Mouse (Mus musculus) adrenal gland, postnatal 14 days (tissue): Measurements from ENCODE around the gene Acer2. TPM values are rescaled to one million over a fixed set of nuclear protein-coding genes. Genes with fewer than 3 reads are reported as not detected.
"Not testable (repeated sequence)": the region's sequence is repeated elsewhere in the genome, so short reads cannot be mapped to it uniquely, and the experiment has no call there.

ENCODE experiments used
- DNase-seq: peaks from one replicate; pipeline ENCODE4 v3.0.0; 2021; ENCODE audit warnings: mixed read lengths
- long read RNA-seq, 2 experiments: library from polyadenylated mRNA; stranded (forward); transcript quantifications; one replicate each; pipeline ENCODE4 v2.0.0; 2021
- total RNA-seq: library from RNA; stranded (reverse); gene quantifications from 2 replicates; pipeline ENCODE4 v1.2.3, GENCODE M21; 2021

The Acer2 gene
- 40.3 and 52.8 TPM in 2 replicates for total RNA-seq
- long read RNA-seq, experiment 1, full-length matches to known transcripts = 7 of 19 reads
- long read RNA-seq, experiment 1, partial matches to known transcripts = 3 of 19 reads
- long read RNA-seq, experiment 1, other reads (novel, unspliced or antisense) = 9 of 19 reads
- long read RNA-seq, experiment 2, full-length matches to known transcripts = 10 of 26 reads
- long read RNA-seq, experiment 2, partial matches to known transcripts = 3 of 26 reads
- long read RNA-seq, experiment 2, other reads (novel, unspliced or antisense) = 13 of 26 reads

GRCm38 (mm10) chr4:86874146-86874847 is at the start of gene Acer2:
Gene Acer2 (plus strand): TSS chr4:86874396.
- DNase-seq = peak; percentile 98

DNA sequence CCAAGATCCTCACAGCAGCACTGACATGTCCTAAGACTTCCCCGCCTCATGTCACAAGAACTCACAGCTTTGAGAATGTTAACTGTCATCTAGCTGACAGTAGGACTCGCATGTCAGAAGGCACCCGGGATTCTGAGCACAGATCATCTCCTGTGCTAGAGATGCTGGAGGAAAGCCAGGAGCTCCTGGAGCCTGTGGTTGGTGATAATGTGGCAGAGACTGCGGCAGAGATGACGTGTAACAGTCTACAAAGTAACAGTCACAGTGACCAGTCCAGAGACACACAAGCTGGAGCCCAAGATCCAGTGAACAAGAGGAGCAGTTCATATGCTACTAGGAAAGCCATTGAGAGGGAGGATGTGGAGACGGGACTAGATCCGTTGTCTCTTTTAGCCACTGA is 49.1 kb upstream of the Acer2 start:
- DNase-seq = no peak

- no peak for DNase-seq
These were observed 42.3 kb upstream of the Acer2 start for GRCm38 (mm10) chr4:86831896-86832295.

DNA sequence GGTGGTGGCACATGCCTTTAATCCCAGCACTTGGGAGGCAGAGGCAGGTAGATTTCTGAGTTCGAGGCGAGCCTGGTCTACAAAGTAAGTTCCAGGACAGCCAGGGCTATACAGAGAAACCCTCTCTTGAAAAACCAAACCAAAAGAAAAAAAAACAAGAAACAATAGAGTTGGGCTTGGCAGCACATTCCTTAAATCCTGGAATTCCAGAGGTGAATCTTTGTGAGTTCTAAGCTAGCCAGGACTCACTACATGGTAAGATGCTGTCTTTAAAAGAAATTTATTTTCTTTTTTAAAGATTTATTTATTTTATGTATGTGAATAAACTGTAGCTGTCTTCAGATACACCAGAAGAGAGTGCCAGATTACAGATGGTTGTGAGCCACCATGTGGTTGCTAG is 33.1 kb upstream of the Acer2 start:
- DNase-seq = not testable (repeated sequence)

DNA sequence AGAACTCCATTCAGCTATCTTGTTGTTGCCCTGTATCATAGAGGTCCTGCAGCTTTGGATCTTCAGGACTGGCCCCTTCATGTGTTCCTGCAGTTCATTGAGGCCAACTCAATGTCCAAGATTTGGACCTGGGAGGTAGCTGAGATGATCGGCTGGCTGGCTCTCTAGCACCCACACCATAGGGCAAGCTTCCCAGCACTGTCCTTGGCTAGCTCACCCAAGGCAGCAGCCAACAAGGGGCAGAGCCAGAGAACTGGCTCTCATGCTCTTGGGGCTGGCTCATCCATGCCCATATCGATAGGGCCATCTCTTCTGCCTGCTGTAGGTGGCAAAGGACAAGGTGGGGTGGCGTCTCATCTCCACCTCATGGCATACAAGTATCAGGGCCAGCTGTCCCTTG is 28.8 kb upstream of the Acer2 start:
- peak; percentile 57 for DNase-seq

DNA sequence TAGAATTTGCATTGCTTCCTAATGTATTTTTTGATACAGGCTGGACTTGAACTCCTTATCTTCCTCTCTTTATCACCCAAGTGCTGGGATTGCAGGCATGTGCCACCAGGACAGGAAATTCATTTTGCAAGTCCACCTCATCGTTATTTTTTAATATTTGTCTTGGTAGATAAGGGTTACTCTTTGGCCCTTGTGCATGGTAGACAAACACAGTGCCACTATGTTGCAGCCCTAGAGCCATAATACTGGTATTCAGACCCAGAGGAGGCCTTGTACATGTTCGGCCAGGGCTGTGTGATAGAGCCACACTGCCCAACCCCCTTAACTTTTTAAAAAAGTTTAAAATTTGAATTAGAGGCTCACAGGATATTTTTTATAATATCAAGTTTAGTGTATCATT is 26.9 kb upstream of the Acer2 start:
- no peak for DNase-seq

DNA sequence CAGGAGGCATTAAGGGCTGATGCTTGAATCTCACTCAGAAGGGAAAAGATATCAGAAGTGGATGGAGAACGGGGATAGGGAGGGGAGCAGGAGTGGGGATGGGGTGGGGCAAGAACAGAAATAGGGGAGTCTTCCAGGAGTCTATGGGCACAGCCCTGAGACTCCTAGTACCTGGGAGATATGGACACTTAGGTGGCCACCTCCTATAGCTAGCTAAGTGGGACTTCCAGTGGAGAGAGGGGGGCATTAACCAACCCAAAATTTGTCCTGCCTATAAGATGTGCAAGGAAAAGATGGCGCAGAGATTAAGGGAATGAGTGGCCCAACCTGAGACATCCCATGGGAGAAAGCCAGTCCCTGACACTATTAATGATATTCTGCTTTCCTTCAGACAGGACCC is 22.9 kb upstream of the Acer2 start:
- DNase-seq = no peak

- DNase-seq = no peak
These were observed 22.2 kb upstream of the Acer2 start for GRCm38 (mm10) chr4:86852018-86852417.

DNA sequence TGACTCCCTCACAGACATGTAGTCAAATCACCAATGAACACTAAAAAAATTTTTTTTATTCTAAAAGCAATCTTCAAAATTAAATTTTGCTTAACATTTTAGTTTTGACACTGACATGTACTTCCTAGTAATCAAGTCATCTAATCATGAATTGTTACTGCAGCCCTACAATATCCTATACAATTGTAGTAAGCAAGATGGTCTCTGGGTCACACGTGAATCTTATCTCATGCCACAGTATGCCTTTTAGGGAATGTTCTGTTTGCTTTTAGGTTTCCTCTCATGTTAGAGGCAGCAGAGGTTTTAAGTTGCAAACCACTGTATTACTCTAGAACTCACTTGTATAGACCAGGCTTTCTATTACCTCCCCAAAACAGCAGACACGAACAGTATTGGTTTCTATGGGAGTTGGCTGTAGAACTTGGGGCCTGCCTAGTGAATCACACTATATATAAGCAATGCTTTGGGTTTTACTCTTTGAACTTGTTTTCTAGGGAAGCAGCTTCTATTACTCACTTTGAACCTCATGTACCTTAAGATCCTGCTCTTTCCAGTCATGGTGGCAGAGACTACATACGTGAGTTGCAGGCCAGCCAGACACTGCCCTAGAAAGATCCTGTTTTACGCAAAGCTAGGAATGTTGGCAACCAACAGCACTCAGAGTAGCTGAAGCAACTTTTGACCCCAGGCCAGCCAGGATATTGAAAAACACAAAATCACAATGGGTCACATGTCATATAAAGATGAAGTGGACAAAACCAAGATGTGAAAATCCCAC is 21.2 kb upstream of the Acer2 start:
- DNase-seq = peak; percentile 56

GRCm38 (mm10) chr4:86856304-86857112 is 17.7 kb upstream of the Acer2 start:
- no peak for DNase-seq

- DNase-seq = peak; percentile 97
These were observed 16.8 kb upstream of the Acer2 start, which contains the start of gene Rps6 for GRCm38 (mm10) chr4:86857113-86858069. Gene Rps6 (minus strand): TSS chr4:86857412.

DNA sequence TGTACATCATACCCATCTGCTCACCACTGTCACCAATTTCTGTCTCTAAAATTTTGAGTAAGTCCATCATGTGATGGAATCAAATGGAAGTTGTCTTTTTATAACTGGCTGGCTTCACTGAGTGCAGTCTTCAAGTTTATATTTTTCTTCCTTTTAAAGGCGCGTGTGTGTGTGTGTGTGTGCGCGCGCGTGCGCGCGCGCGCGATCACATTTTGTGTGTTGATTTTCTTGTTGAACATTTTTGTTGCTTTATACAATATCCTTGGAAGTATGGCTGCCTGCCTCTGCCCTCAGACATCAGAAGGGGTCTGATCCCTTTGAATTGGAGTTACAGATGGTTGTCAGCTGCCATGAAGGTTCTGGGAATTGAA is 16.1 kb upstream of the Acer2 start:
- DNase-seq = no peak

- no peak for DNase-seq
These were observed 10.1 kb upstream of the Acer2 start for GRCm38 (mm10) chr4:86864087-86864486.

- DNase-seq = no peak
These were observed 2.2 kb upstream of the Acer2 start for GRCm38 (mm10) chr4:86871988-86872387.

DNA sequence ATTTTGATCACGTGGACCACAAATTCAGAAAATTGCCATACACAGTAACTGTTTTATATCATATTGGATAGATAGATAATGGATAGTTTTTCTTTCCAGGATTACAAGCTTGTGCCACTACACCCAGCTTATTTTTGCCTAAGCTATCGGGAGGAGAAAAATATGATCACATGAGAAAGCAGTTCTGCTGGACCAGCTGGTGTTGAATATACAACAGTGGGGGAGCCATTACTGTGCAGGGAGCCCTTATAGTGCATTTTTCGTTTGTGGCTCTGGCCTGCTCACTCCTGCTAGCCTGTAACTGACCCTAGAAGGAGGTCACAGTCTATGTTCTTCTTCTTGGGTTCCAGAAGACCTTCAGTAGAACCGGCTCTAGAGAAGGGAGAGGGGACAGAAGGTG is 1.1 kb upstream of the Acer2 start:
- no peak for DNase-seq

- DNase-seq = no peak
These were observed 5.3 kb downstream of the Acer2 start for GRCm38 (mm10) chr4:86879477-86879876.

GRCm38 (mm10) chr4:86881178-86881577 is 7.0 kb downstream of the Acer2 start:
- no peak for DNase-seq

DNA sequence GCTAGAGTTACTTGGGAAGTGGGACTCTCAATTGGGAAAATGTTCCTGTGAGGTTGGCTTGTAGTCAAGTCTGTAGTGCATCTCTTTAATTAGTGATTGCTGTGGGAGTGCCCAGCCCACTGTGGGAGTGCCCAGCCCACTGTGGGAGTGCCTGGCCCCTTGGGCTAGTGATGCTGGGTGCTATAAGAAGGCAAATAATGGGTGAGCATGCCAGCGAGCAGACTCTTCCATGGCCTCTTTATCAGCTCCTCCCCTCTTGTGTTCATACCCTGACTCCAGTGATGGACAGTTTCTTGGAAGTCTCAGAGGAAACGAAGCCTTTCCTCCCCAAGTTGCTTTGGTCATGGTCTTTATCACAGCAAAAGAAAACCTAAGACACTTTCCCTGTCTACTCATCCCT is 8.2 kb downstream of the Acer2 start:
- no peak for DNase-seq

- DNase-seq = peak; percentile 69
These were observed 10.7 kb downstream of the Acer2 start for GRCm38 (mm10) chr4:86884945-86885344.

DNA sequence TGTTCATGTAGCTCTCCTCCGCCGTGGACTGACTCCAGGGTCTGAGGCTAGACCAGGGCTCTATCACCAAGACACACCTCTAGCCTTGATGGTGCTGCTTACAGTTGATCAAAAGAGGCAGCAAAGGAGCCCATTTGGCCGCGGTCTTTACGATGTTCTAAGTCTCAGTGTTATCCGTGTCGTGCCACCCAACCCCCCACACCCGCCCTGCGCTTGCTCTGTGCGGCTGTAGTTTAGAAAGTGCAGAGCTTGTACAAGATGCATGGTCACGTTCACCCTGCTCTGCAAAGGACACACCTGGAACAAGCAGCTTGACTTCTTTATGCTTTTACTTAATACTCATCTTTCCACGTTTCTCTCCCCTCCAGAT is 11.6 kb downstream of the Acer2 start:
- peak; percentile 53 for DNase-seq
